Mouse (Mus musculus) stomach, embryonic 15.5 days (tissue): Measurements from ENCODE around the gene Gpn2. TPM values are rescaled to one million over a fixed set of nuclear protein-coding genes. Genes with fewer than 3 reads are reported as not detected.

Experiments
- ATAC-seq: fragments of 200-750 bp; cut with Nextera tagmentation; 2 replicates; pipeline ENCODE4 v1.8.0; 2017; ENCODE audit warnings: low read depth, moderate number of reproducible peaks, moderate TSS enrichment; ENCODE audit not compliant: insufficient read depth, low FRiP score
- H3K27ac ChIP-seq: fragments of 300-500 bp; sonication (generic); 2 replicates; pipeline ENCODE4 v1.5.1; 2015; ENCODE audit warnings: mild to moderate bottlenecking, inconsistent platforms
- H3K27me3 ChIP-seq: fragments of 300-500 bp; sonication (generic); replicated peaks from 2 replicates; pipeline ENCODE4 v1.6.1; 2015; ENCODE audit warnings: inconsistent platforms
- H3K36me3 ChIP-seq: fragments of 300-500 bp; sonication (generic); 2 replicates; pipeline ENCODE4 v1.6.1; 2015; ENCODE audit warnings: inconsistent platforms
- H3K4me1 ChIP-seq: fragments of 300-500 bp; sonication (generic); 2 replicates; pipeline ENCODE4 v1.6.1; 2015; ENCODE audit warnings: inconsistent platforms
- H3K4me2 ChIP-seq: fragments of 300-500 bp; sonication (generic); 2 replicates; pipeline ENCODE4 v1.6.1; 2015; ENCODE audit warnings: mild to moderate bottlenecking, inconsistent platforms
- H3K4me3 ChIP-seq: fragments of 300-500 bp; sonication (generic); replicated peaks from 2 replicates; pipeline ENCODE4 v1.5.1; 2015; ENCODE audit warnings: inconsistent platforms
- H3K9ac ChIP-seq: fragments of 300-500 bp; sonication (generic); 2 replicates; pipeline ENCODE4 v1.6.1; 2015; ENCODE audit warnings: inconsistent platforms
- H3K9me3 ChIP-seq: fragments of 300-500 bp; sonication (generic); 2 replicates; pipeline ENCODE4 v1.6.1; 2016; ENCODE audit warnings: inconsistent platforms
- WGBS: fragments of 180-500 bp; shearing (Covaris S2); methylation state at CpG from one replicate; pipeline ENCODE4 v1.1.7; 2015; 5-methylcytosine and 5-hydroxymethylcytosine counted together
- polyA plus RNA-seq: library from polyadenylated mRNA; unstranded; fragments of >200 nt; fragmentation: Nextera tagmentation; extraction: Ambion mirVana; gene quantifications from 2 replicates; pipeline ENCODE4 v1.2.1, GENCODE M21; 2015

Gpn2 gene
- polyA plus RNA-seq, 1 experiment from 2014 or later, result 17.7 TPM

- H3K36me3 ChIP-seq, result no peaks in the 10 kb centered on the region
- no peak overlapping the region for H3K4me3 ChIP-seq
- no peak overlapping the region for H3K4me2 ChIP-seq
- no peak overlapping the region for H3K9ac ChIP-seq
- H3K27ac ChIP-seq, result 0 out of 2 replicates have a peak overlapping the region, but pooled peaks have one; percentile 49
- no peaks in the 10 kb centered on the region for H3K9me3 ChIP-seq
- peak; percentile 47 for ATAC-seq
- H3K27me3 ChIP-seq, result no peaks in the 10 kb centered on the region
- 74% methylated on average over 11 of the region's 11 CpGs for WGBS
- H3K4me1 ChIP-seq, result no peaks in the 10 kb centered on the region
Measured at GRCm38 (mm10) chr4:133563123-133563571, 21.0 kb upstream of the Gpn2 start.

DNA sequence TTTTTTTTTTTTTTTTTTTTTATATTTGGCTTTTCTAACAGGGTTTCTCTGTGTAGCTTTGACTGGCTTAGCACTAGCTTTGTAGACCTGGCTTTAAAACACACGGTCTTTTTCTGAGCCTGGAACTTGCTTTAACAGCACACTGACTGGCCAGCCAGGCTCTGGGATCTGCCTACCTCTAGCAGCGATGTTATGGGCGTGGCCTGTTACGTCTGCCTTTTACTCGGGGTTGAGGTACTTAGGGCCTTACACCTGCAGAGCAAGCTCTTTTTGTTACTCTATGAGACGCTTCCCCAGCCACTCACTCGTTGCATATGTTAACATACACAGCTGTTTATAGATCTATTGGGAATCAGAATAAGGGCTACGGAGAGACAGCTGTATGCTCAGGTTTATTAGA lies 16.9 kb upstream of the Gpn2 start:
- Histone ChIP-seq H3K4me3 (no peak overlapping the region), H3K9ac (no peak overlapping the region), H3K36me3 (no peaks in the 10 kb centered on the region), H3K27me3 (no peaks in the 10 kb centered on the region), H3K9me3 (no peaks in the 10 kb centered on the region), H3K4me2 (no peak overlapping the region), H3K27ac (no peak overlapping the region), H3K4me1 (no peaks in the 10 kb centered on the region)
- ATAC-seq, result no peak
- 24% methylated on average over 8 of the region's 8 CpGs for WGBS

- Histone ChIP-seq H3K4me3 (no peak overlapping the region), H3K27ac (no peak overlapping the region)
- ATAC-seq, result no peak
Measured at GRCm38 (mm10) chr4:133569291-133570065, 14.7 kb upstream of the Gpn2 start.

GRCm38 (mm10) chr4:133570066-133570466 lies 14.1 kb upstream of the Gpn2 start:
- no peak overlapping the region for H3K27ac ChIP-seq
- no peaks in the 10 kb centered on the region for H3K9me3 ChIP-seq
- H3K36me3 ChIP-seq, result no peaks in the 10 kb centered on the region
- peaks cover 2% of the 10 kb centered on the region for H3K4me1 ChIP-seq
- H3K9ac ChIP-seq, result no peak overlapping the region
- H3K4me3 ChIP-seq, result no peak overlapping the region
- 38% methylated on average over 10 of the region's 10 CpGs for WGBS
- ATAC-seq, result no peak
- peak overlapping the region; percentile 29; the same call in 1 of the 2 replicates for H3K4me2 ChIP-seq
- H3K27me3 ChIP-seq, result no peaks in the 10 kb centered on the region

More at GRCm38 (mm10) chr4:133569291-133570065, 14.7 kb upstream of the Gpn2 start:
- H3K36me3 ChIP-seq, result no peaks in the 10 kb centered on the region
- no peaks in the 10 kb centered on the region for H3K4me1 ChIP-seq
- 69% methylated on average over 10 of the region's 10 CpGs for WGBS
- H3K9me3 ChIP-seq, result no peaks in the 10 kb centered on the region
- no peaks in the 10 kb centered on the region for H3K27me3 ChIP-seq
- no peak overlapping the region for H3K4me2 ChIP-seq
- H3K9ac ChIP-seq, result no peak overlapping the region

DNA sequence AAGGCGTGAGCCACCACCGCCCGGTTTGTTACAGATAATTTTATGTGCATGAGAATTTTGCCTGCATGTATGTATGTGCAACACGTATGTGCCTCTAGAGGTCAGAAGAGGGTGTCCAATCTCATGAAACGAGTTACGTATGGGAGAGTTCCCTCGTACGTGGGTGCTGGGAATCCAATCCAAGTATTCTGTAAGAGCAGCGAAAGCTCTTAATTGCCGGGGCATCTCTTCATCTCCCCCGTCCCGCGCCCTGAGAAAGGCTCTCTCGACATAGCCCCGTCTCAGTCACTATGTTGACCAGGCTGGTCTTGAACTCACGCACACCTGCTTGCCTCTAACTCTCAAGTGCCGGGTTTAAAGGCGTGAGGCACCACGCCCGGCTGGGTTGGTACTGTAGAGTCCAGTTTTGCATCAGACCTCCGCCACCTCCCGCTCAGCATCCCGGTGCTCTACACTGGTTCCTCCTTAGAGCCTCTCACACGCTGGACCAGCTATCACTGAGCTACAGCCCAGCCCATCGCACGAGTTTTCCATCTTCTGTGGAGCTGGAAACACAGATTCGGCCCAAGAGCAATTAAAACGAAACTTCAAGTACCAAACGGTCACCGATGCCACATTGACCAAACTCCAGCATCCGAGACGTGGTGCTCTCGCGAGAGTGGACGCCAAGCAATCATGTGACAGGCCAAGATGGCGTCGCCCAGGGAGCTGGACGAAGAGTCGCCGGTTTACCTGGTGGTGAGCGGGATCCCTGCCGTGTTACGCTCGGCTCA lies 9.9 kb upstream of the Gpn2 start, which contains the start of gene Gpatch3:
Gpatch3 (plus strand) TSS at position 676 of the 773 bp plus-strand sequence.
- ATAC-seq, result peak; percentile 75
- Histone ChIP-seq H3K4me3 (peak within 1 kb of the TSS; percentile 96), H3K36me3 (peaks cover 14% of the 10 kb centered on the region), H3K4me1 (peaks cover 8% of the 10 kb centered on the region), H3K27ac (peak within 1 kb of the TSS; percentile 81), H3K27me3 (no peaks in the 10 kb centered on the region), H3K9ac (peak within 1 kb of the TSS; percentile 86), H3K4me2 (peak within 1 kb of the TSS; percentile 95), H3K9me3 (no peaks in the 10 kb centered on the region)
- WGBS, result 5% methylated on average over 44 of the region's 44 CpGs

GRCm38 (mm10) chr4:133574843-133575202 lies 9.3 kb upstream of the Gpn2 start:
- WGBS, result under 1% methylated on average over 41 of the region's 41 CpGs
- Histone ChIP-seq H3K4me2 (peak overlapping the region; percentile 95), H3K36me3 (peaks cover 20% of the 10 kb centered on the region), H3K9me3 (no peaks in the 10 kb centered on the region), H3K4me1 (peaks cover 8% of the 10 kb centered on the region), H3K27ac (0 out of 2 replicates have a peak overlapping the region, but pooled peaks have one; percentile 42), H3K9ac (peak overlapping the region; percentile 86), H3K4me3 (peak overlapping the region; percentile 96), H3K27me3 (no peaks in the 10 kb centered on the region)
- ATAC-seq, result no peak; the same call in 1 of the 2 replicates

DNA sequence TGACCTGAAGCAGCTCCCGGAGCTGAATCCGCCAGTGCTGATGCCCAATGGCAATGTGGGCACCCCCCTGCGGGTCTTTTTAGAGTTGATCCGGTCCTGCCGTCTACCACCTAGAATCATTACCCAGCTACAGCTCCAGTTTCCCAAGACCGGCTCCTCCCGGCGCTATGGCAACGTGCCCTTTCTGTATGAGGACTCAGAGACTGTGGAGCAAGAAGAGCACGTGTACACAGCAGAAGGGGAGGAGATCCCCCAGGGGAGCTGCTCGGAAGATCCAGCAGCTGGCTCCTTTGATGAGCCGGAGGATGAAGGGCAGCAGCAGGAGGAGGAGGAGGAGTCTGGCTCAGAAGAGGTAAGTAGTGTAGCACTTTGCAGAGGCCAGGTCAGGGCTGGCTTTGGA lies 6.2 kb upstream of the Gpn2 start:
- Histone ChIP-seq H3K36me3 (peaks cover 32% of the 10 kb centered on the region), H3K27ac (no peak overlapping the region), H3K27me3 (no peaks in the 10 kb centered on the region), H3K4me3 (no peak overlapping the region), H3K9me3 (no peaks in the 10 kb centered on the region), H3K4me1 (peaks cover 8% of the 10 kb centered on the region), H3K9ac (no peak overlapping the region), H3K4me2 (no peak overlapping the region)
- no peak for ATAC-seq
- WGBS, result 79% methylated on average over 12 of the region's 12 CpGs

DNA sequence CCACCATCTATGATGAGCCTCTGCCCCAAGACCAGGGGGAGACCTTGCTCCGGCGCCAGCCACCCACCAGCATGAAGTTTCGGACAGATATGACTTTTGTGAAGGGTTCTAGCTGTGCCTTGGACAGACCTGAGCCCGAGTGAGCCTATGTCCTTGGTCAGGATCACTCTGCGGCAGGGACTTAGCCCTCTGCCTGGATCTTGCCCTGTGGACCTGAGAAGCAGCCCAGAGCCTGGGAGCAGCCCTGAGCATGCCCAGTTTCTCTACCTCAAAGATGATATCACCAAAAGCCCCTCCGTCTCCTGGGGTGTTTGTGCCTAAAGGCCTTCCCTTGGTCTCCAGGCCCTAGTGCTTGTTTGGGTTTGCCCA lies 488 bp upstream of the Gpn2 start:
- WGBS, result 61% methylated on average over 6 of the region's 6 CpGs
- H3K4me2 ChIP-seq, result peak overlapping the region; percentile 100

GRCm38 (mm10) chr4:133592570-133592969 lies 8.4 kb downstream of the Gpn2 start:
- 27% methylated on average over 7 of the region's 7 CpGs for WGBS
- H3K27ac ChIP-seq, result peak overlapping the region; percentile 27; the same call in 1 of the 2 replicates

More for the DNA sequence above, 488 bp upstream of the Gpn2 start:
- peak overlapping the region; percentile 94 for H3K4me3 ChIP-seq
- H3K27ac ChIP-seq, result peak overlapping the region; percentile 75
- peak overlapping the region; percentile 82 for H3K9ac ChIP-seq
- peaks cover 10% of the 10 kb centered on the region for H3K4me1 ChIP-seq
- H3K27me3 ChIP-seq, result no peaks in the 10 kb centered on the region
- ATAC-seq, result peak; percentile 8; the same call in 1 of the 2 replicates
- peaks cover 34% of the 10 kb centered on the region for H3K36me3 ChIP-seq
- no peaks in the 10 kb centered on the region for H3K9me3 ChIP-seq

GRCm38 (mm10) chr4:133595538-133595937 lies 11.4 kb downstream of the Gpn2 start:
- Histone ChIP-seq H3K27me3 (peaks cover 5% of the 10 kb centered on the region), H3K9me3 (no peaks in the 10 kb centered on the region), H3K4me1 (peaks cover 12% of the 10 kb centered on the region; the same call in 1 of the 2 replicates), H3K4me3 (no peak overlapping the region), H3K36me3 (peaks cover 4% of the 10 kb centered on the region; the same call in 1 of the 2 replicates), H3K9ac (no peak overlapping the region), H3K27ac (no peak overlapping the region), H3K4me2 (no peak overlapping the region)
- ATAC-seq, result no peak
- 63% methylated on average over 7 of the region's 7 CpGs for WGBS

More at GRCm38 (mm10) chr4:133592570-133592969, 8.4 kb downstream of the Gpn2 start:
- no peaks in the 10 kb centered on the region for H3K27me3 ChIP-seq
- no peak for ATAC-seq
- no peak overlapping the region for H3K4me3 ChIP-seq
- H3K4me1 ChIP-seq, result 0 out of 2 replicates have a peak, but pooled peaks cover 3% of the 10 kb centered on the region
- H3K4me2 ChIP-seq, result no peak overlapping the region
- no peak overlapping the region for H3K9ac ChIP-seq
- H3K9me3 ChIP-seq, result no peaks in the 10 kb centered on the region
- H3K36me3 ChIP-seq, result peaks cover 21% of the 10 kb centered on the region

- peaks cover 2% of the 10 kb centered on the region; the same call in 1 of the 2 replicates for H3K36me3 ChIP-seq
- no peaks in the 10 kb centered on the region for H3K9me3 ChIP-seq
- H3K9ac ChIP-seq, result no peak overlapping the region
- no peak for ATAC-seq
- H3K4me2 ChIP-seq, result no peak overlapping the region
- H3K27ac ChIP-seq, result no peak overlapping the region
- WGBS, result 76% methylated on average over 6 of the region's 6 CpGs
- peaks cover 5% of the 10 kb centered on the region for H3K27me3 ChIP-seq
- peaks cover 12% of the 10 kb centered on the region; the same call in 1 of the 2 replicates for H3K4me1 ChIP-seq
- H3K4me3 ChIP-seq, result no peak overlapping the region
Measured at GRCm38 (mm10) chr4:133596084-133596483, 11.9 kb downstream of the Gpn2 start.
